Mouse (Mus musculus) heart, adult 2 months (tissue): ENCODE results near the gene G430095P16Rik.

Experiments
- CTCF ChIP-seq: fragments of 200-600 bp; IDR thresholded peaks from 2 replicates; pipeline ENCODE4 v1.8.1; 2022; ENCODE audit warnings: antibody characterized with exemption, mild to moderate bottlenecking, moderate library complexity
- POLR2A ChIP-seq: fragments of 200-500 bp; IDR thresholded peaks from 2 replicates; pipeline ENCODE4 v1.6.1; 2011; ENCODE audit warnings: mild to moderate bottlenecking, low read depth, low read length, control low read depth; ENCODE audit not compliant: insufficient read depth

- TF ChIP-seq POLR2A (no peak), CTCF (no peak)
Observed at GRCm38 (mm10) chr8:84760901-84761300, 38.1 kb downstream of the G430095P16Rik start.
